Mouse (Mus musculus) hematopoietic stem cell, adult 5-6 weeks (primary cell): ENCODE data around the gene Ptprn. TPM values are rescaled to one million over a fixed set of nuclear protein-coding genes. Genes with fewer than 3 reads are reported as not detected.
A peak's percentile ranks its signal among the peaks of the same experiment; 100 is the strongest.

ENCODE experiments used
- ATAC-seq, 2 experiments: fragments of 125-278 bp in 1 of 2; replicated peaks in 1 of 2; 2 replicates each; pipeline ENCODE4 v1.8.0; 2016 to 2017; ENCODE audit warnings: inconsistent platforms in 2 of 2, mild to moderate bottlenecking in 2 of 2, moderate number of reproducible peaks in 2 of 2, low read depth in 1 of 2, moderate TSS enrichment in 1 of 2; ENCODE audit not compliant: low FRiP score in 2 of 2, poor library complexity in 2 of 2, severe bottlenecking in 2 of 2, insufficient read depth in 1 of 2, low TSS enrichment in 1 of 2
- total RNA-seq: library from RNA; stranded (forward); fragments of 172-1452, 232-1000 nt; gene quantifications from 2 replicates; pipeline ENCODE4 v1.2.3, GENCODE M21; 2017

Gene Ptprn
- total RNA-seq, 1 experiment from 2014 or later = not detected

- ATAC-seq = no peak
These were observed 49.9 kb downstream of the Ptprn start for GRCm38 (mm10) chr1:75214442-75214841.

- peak; percentile 65 to 68 for ATAC-seq
These were observed 51.2 kb downstream of the Ptprn start for GRCm38 (mm10) chr1:75213096-75213495.

GRCm38 (mm10) chr1:75212542-75212941 is 51.8 kb downstream of the Ptprn start:
- no peak for ATAC-seq

- ATAC-seq = no peak
These were observed 53.1 kb downstream of the Ptprn start for GRCm38 (mm10) chr1:75211141-75211708.

- peak; percentile 69 to 72 for ATAC-seq
These were observed 53.9 kb downstream of the Ptprn start, which contains the start of the genes Glb1l and Stk16 for GRCm38 (mm10) chr1:75210136-75211087. Gene Glb1l, minus strand, starts transcription at chr1:75210813. Gene Stk16, plus strand, starts transcription at chr1:75210838.

GRCm38 (mm10) chr1:75208967-75209678 is 55.2 kb downstream of the Ptprn start:
- ATAC-seq = peak; percentile 34 to 40; a peak in 2 of 4 replicates

- ATAC-seq = no peak
These were observed 63.1 kb downstream of the Ptprn start for GRCm38 (mm10) chr1:75201236-75201635.

Other genes with a start within 250 kb of the Ptprn start
- 6.5 and 11.6 TPM in 2 replicates for gene Nhej1, start 139.3 kb downstream of the Ptprn start, total RNA-seq
- gene Slc23a3, start 130.6 kb downstream of the Ptprn start, total RNA-seq = not detected in 2 replicates
- gene Cnppd1, start 121.8 kb downstream of the Ptprn start, total RNA-seq = 37.5 and 44.3 TPM in 2 replicates
- 43.2 and 60.9 TPM in 2 replicates for gene Retreg2, start 121.7 kb downstream of the Ptprn start, total RNA-seq
- gene Zfand2b, start 95.9 kb downstream of the Ptprn start, total RNA-seq = 38.0 and 43.7 TPM in 2 replicates
- gene Abcb6, start 84.1 kb downstream of the Ptprn start, total RNA-seq = 3.4 and 6.2 TPM in 2 replicates
- 33.5 and 34.6 TPM in 2 replicates for gene Ankzf1, start 72.4 kb downstream of the Ptprn start, total RNA-seq
- gene Atg9a, start 72.3 kb downstream of the Ptprn start, total RNA-seq = 7.5 and 11.1 TPM in 2 replicates
- gene Glb1l, start 53.7 kb downstream of the Ptprn start, total RNA-seq = 13.3 and 23.6 TPM in 2 replicates
- gene Stk16, start 53.7 kb downstream of the Ptprn start, total RNA-seq = 79.1 and 86.0 TPM in 2 replicates
- 133 and 166 TPM in 2 replicates for gene Tuba4a, start 44.6 kb downstream of the Ptprn start, total RNA-seq
- gene A630095N17Rik, start 32.4 kb downstream of the Ptprn start, total RNA-seq = 2.6 TPM in 1 of 2 replicates, not detected in the other
- gene Dnajb2, start 28.1 kb downstream of the Ptprn start, total RNA-seq = 12.5 and 15.4 TPM in 2 replicates
- not detected in 2 replicates for gene Resp18, start 13.9 kb upstream of the Ptprn start, total RNA-seq
- gene Dnpep, start 53.5 kb upstream of the Ptprn start, total RNA-seq = 39.8 and 43.1 TPM in 2 replicates
- gene Des, start 95.8 kb upstream of the Ptprn start, total RNA-seq = not detected in 2 replicates
- 2.4 and 3.9 TPM in 2 replicates for gene Speg, start 110.8 kb upstream of the Ptprn start, total RNA-seq
- gene Gmppa, start 171.4 kb upstream of the Ptprn start, total RNA-seq = 70.0 and 84.8 TPM in 2 replicates
- not detected in 2 replicates for gene Asic4, start 185.9 kb upstream of the Ptprn start, total RNA-seq
- 0.10 and 2.1 TPM in 2 replicates for gene Chpf, start 214.8 kb upstream of the Ptprn start, total RNA-seq
- gene Tmem198, start 215.0 kb upstream of the Ptprn start, total RNA-seq = not detected in 2 replicates
- gene Obsl1, start 241.9 kb upstream of the Ptprn start, total RNA-seq = 9.7 and 11.3 TPM in 2 replicates
- 1.2 and 1.6 TPM in 2 replicates for gene Inha, start 242.6 kb upstream of the Ptprn start, total RNA-seq